Mouse (Mus musculus) small intestine, adult 2 months (tissue): Measurements from ENCODE around the gene Arnt. TPM values are rescaled to one million over a fixed set of nuclear protein-coding genes. Genes with fewer than 3 reads are reported as not detected.

Source experiments
- H3K27ac ChIP-seq: fragments of 200-500 bp; 2 replicates; pipeline ENCODE4 v1.5.1; 2012; ENCODE audit warnings: low read depth, low read length, control low read depth, inconsistent platforms; ENCODE audit not compliant: insufficient read depth
- H3K27me3 ChIP-seq: fragments of 200-500 bp; 2 replicates; pipeline ENCODE4 v1.6.1; 2012; ENCODE audit warnings: mild to moderate bottlenecking, moderate library complexity, low read length, inconsistent platforms; ENCODE audit not compliant: control insufficient read depth, insufficient read depth
- H3K36me3 ChIP-seq: fragments of 200-500 bp; 2 replicates; pipeline ENCODE4 v1.6.1; 2012; ENCODE audit warnings: mild to moderate bottlenecking, low read length, control low read depth, inconsistent platforms; ENCODE audit not compliant: control insufficient read depth, insufficient read depth
- H3K4me1 ChIP-seq: fragments of 200-500 bp; 2 replicates; pipeline ENCODE4 v1.6.1; 2012; ENCODE audit warnings: low read length, inconsistent platforms, mixed read lengths; ENCODE audit not compliant: control insufficient read depth, insufficient read depth, insufficient read length
- H3K4me3 ChIP-seq: fragments of 200-500 bp; 2 replicates; pipeline ENCODE4 v1.5.1; 2012; ENCODE audit warnings: low read depth, mild to moderate bottlenecking, control low read depth, inconsistent platforms, low read length, moderate library complexity
- CTCF ChIP-seq: fragments of 200-500 bp; IDR thresholded peaks from 2 replicates; pipeline ENCODE4 v1.5.1; 2012; ENCODE audit warnings: low read depth, mild to moderate bottlenecking, control low read depth, inconsistent platforms, low read length, moderate library complexity, mixed read lengths; ENCODE audit not compliant: insufficient replicate concordance, insufficient read length; ENCODE audit errors: extremely low read depth
- POLR2A ChIP-seq: fragments of 200-500 bp; IDR thresholded peaks from 2 replicates; pipeline ENCODE4 v1.6.1; 2012; ENCODE audit warnings: low read depth, mild to moderate bottlenecking, control low read depth, inconsistent platforms, low read length, moderate library complexity
- WGBS: fragments of 180-500 bp; shearing (Covaris S2); methylation state at CpG from one replicate; pipeline ENCODE4 v1.1.7; 2018; 5-methylcytosine and 5-hydroxymethylcytosine counted together
- polyA plus RNA-seq: library from polyadenylated mRNA; depleted of rRNA; stranded (reverse); fragments of >200 nt; gene quantifications from 2 replicates; pipeline ENCODE4 v1.2.3, GENCODE M21; 2012; rRNA removed

Arnt gene
- polyA plus RNA-seq, result 11.7 and 29.5 TPM in 2 replicates

DNA sequence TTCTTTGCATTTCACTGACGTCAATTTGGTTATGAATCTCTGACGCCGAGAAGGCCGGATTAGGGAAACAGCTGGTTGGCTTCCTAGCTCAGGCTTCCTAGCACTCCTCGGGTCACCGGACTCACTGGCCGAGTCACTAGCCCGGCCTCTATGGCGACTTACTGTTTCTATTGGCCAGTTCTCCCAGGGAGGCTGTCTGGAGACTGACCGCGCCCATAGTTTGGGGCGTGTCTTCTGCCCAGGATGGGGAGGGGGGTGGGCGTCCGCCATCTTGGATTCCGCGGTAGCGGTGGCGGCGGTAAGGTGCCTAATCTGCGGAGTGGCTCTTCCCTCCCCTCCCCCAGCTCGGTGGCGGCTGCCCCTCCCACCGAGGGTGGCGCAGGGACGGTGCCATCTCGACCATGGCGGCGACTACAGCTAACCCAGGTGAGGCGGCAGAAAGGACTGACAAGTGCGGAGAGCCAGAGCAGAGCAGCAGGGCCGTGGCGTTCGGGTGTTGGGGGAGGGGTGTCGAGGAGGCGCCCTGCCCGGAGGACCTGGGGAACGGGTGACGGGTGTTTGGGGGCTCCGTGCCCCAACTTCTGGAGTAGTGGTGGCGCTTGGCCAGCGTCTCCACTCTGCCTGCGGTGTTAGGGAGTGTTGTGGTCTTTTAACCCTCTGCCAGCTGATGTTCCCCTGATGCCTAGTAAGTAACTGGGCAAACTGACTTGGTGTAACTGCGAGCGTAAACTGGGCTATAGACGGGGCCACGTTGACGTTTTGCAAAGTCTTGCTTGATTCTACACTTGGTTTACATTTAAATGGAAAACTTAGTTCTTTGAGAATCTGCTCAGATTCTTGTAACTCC, at the start of gene Arnt:
Gene Arnt (plus strand): TSS at position 253 of the 847 bp plus-strand sequence.
- Histone ChIP-seq H3K4me3 (peak within 1 kb of the TSS; percentile 81), H3K4me1 (no peaks in the 10 kb centered on the region), H3K36me3 (peaks cover 11% of the 10 kb centered on the region; the same call in 1 of the 2 replicates), H3K27ac (peak within 1 kb of the TSS; percentile 47), H3K27me3 (no peaks in the 10 kb centered on the region)
- WGBS, result under 1% methylated on average over 47 of the region's 47 CpGs
- no peak for TF ChIP-seq CTCF
- peak; percentile 76 for TF ChIP-seq POLR2A

- H3K4me3 ChIP-seq, result no peak overlapping the region
- H3K4me1 ChIP-seq, result no peaks in the 10 kb centered on the region
- H3K36me3 ChIP-seq, result no peaks in the 10 kb centered on the region
- H3K27ac ChIP-seq, result no peak overlapping the region
- no peak for TF ChIP-seq CTCF
- TF ChIP-seq POLR2A, result no peak
- WGBS, result 66% methylated on average over 5 of the region's 5 CpGs
- no peaks in the 10 kb centered on the region for H3K27me3 ChIP-seq
Measured at GRCm38 (mm10) chr3:95385401-95386075, 48.6 kb upstream of the Arnt start.

- no peaks in the 10 kb centered on the region for H3K4me1 ChIP-seq
- TF ChIP-seq CTCF, result no peak
- TF ChIP-seq POLR2A, result no peak
- WGBS, result 69% methylated on average over 4 of the region's 4 CpGs
- no peak overlapping the region for H3K4me3 ChIP-seq
- no peaks in the 10 kb centered on the region for H3K27me3 ChIP-seq
- no peaks in the 10 kb centered on the region for H3K36me3 ChIP-seq
- no peak overlapping the region for H3K27ac ChIP-seq
Measured at GRCm38 (mm10) chr3:95394385-95394784, 39.8 kb upstream of the Arnt start.

- Histone ChIP-seq H3K4me1 (no peaks in the 10 kb centered on the region), H3K27me3 (0 out of 2 replicates have a peak, but pooled peaks cover 2% of the 10 kb centered on the region), H3K36me3 (no peaks in the 10 kb centered on the region), H3K27ac (no peak within 1 kb of the TSS), H3K4me3 (no peak within 1 kb of the TSS)
- TF ChIP-seq CTCF, result no peak
- no peak for TF ChIP-seq POLR2A
- 85% methylated on average over 3 of the region's 3 CpGs for WGBS
Measured at GRCm38 (mm10) chr3:95402741-95403140, 31.4 kb upstream of the Arnt start, which contains the start of gene 4930558C23Rik. Gene 4930558C23Rik (minus strand): TSS chr3:95402841.

DNA sequence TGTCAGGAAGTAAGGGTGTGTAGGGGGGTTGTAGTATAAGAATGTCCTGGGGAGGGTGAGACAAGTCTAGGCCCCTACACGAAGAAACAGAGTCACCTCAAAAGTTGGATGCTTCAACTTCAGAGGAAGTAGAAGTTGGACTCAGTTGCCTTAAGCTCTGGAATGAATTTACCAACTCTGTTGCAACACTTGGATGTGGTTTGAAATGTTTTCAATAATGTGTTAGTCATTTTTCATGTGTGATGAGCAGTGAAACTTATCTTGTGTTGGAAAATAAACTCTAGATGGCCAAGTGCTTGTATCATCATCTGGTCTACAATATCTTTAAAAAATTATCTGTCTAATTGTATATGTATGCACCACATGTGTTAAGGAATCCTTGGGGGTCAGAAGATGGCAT, 26.5 kb upstream of the Arnt start:
- H3K27ac ChIP-seq, result no peak overlapping the region

GRCm38 (mm10) chr3:95408852-95409251, 25.3 kb upstream of the Arnt start:
- Histone ChIP-seq H3K4me3 (no peak overlapping the region), H3K4me1 (no peaks in the 10 kb centered on the region), H3K27me3 (peaks cover 2% of the 10 kb centered on the region; the same call in 1 of the 2 replicates), H3K27ac (no peak overlapping the region), H3K36me3 (no peaks in the 10 kb centered on the region)
- 90% methylated on average over 2 of the region's 2 CpGs for WGBS
- TF ChIP-seq POLR2A, result no peak
- no peak for TF ChIP-seq CTCF

More for the DNA sequence above, 26.5 kb upstream of the Arnt start:
- H3K27me3 ChIP-seq, result 0 out of 2 replicates have a peak, but pooled peaks cover 2% of the 10 kb centered on the region
- no peaks in the 10 kb centered on the region for H3K36me3 ChIP-seq
- 80% methylated on average over 1 of the region's 1 CpGs for WGBS
- no peaks in the 10 kb centered on the region for H3K4me1 ChIP-seq
- TF ChIP-seq POLR2A, result no peak
- no peak for TF ChIP-seq CTCF
- H3K4me3 ChIP-seq, result no peak overlapping the region

- TF ChIP-seq CTCF (no peak), POLR2A (no peak)
- H3K27ac ChIP-seq, result no peak overlapping the region
- no peaks in the 10 kb centered on the region for H3K36me3 ChIP-seq
- WGBS, result 70% methylated on average over 1 of the region's 1 CpGs
- no peaks in the 10 kb centered on the region for H3K4me1 ChIP-seq
- H3K27me3 ChIP-seq, result peaks cover 2% of the 10 kb centered on the region; the same call in 1 of the 2 replicates
- no peak overlapping the region for H3K4me3 ChIP-seq
Measured at GRCm38 (mm10) chr3:95412268-95412667, 21.9 kb upstream of the Arnt start.
